Mouse (Mus musculus) lung, postnatal 10 days (tissue): Measurements from ENCODE around the gene Dnajc8.

Source experiments
- DNase-seq: peaks from one replicate; pipeline ENCODE4 v3.0.0; 2021

The Dnajc8 gene

GRCm38 (mm10) chr4:132535406-132536121 is at the start of gene Dnajc8:
TSS of gene Dnajc8 (plus strand) at chr4:132535550.
- peak; percentile 98 for DNase-seq

- no peak for DNase-seq
These were observed 46.8 kb upstream of the Dnajc8 start for GRCm38 (mm10) chr4:132488521-132488920.

GRCm38 (mm10) chr4:132488976-132489375 is 46.4 kb upstream of the Dnajc8 start:
- DNase-seq, result no peak

GRCm38 (mm10) chr4:132490273-132491010 is 44.9 kb upstream of the Dnajc8 start:
- no peak for DNase-seq

DNA sequence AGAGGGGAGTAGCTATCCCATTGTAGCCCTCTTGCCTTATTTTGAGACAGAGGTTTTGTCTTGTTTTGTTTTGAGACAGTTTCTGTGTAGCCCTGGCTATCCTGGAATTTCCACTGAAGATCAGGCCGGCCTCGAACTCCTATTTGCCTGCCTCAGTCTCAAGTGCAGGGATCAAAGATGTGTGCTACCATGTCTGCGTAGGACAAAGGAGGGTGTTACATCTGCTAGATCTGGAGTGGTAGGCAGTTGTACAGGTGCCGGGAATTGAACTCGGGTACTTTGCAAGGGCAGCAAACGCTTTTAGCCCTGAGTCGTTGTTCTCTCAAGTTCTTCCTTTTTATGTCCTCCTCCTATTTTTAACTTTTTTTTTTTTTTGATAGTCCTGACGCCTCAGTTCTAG is 44.3 kb upstream of the Dnajc8 start:
- no peak for DNase-seq

- peak; percentile 65 for DNase-seq
These were observed 43.6 kb upstream of the Dnajc8 start for GRCm38 (mm10) chr4:132491748-132492147.

- DNase-seq, result peak; percentile 65
These were observed 42.9 kb upstream of the Dnajc8 start for GRCm38 (mm10) chr4:132492178-132493060.

DNA sequence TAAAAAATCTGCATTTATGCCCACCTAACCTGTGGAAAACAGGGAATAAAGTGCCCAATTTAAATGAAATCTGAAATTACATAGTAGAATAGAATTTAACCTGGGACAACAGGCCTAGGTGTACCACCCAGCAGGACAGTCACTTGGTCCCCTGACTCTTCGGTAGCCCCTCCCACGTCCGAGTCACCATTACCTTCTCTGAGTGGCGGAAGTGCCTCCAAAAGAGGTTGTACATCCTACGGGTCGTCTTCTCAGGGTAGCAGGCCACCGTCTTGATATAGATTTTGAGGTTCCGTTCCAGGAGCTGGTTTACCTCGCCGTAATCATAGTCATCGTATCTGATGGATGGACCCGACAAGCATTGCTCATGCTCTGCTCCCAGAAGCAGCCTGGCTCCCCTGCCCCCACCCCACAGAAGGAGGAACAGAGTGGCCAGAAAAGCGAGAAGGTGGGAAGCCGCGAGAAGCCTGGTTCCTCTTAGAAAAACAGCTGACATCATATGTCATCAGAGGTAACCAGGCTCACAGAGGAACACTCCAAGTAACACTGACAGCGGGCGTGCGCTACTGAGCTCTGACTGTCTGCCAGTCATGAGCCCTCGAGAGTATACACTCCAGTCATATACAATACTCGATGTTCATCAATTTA is 41.0 kb upstream of the Dnajc8 start:
- DNase-seq, result peak; percentile 21

GRCm38 (mm10) chr4:132501639-132502038 is 33.7 kb upstream of the Dnajc8 start:
- no peak for DNase-seq

DNA sequence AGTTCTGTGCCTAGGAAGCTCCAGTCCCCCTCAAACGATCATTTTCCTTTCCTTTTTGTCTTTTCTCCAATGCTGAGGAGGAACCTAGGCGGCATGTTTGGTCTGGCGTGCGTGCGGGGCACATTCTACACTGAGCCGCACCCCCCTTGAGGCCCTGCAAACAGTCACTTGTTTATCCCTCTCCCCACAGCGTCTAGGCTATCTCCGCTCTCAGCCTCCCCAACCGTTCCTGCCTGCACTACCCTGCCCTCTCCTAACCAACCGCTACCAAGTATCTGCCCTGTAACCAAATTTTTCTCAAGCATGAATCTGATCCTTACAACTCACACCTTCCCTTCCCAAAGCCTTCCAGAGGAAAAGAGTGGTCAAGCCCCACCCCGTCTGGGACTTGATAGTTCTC is 32.0 kb upstream of the Dnajc8 start:
- no peak for DNase-seq

- no peak for DNase-seq
These were observed 30.2 kb upstream of the Dnajc8 start for GRCm38 (mm10) chr4:132505034-132505738.

DNA sequence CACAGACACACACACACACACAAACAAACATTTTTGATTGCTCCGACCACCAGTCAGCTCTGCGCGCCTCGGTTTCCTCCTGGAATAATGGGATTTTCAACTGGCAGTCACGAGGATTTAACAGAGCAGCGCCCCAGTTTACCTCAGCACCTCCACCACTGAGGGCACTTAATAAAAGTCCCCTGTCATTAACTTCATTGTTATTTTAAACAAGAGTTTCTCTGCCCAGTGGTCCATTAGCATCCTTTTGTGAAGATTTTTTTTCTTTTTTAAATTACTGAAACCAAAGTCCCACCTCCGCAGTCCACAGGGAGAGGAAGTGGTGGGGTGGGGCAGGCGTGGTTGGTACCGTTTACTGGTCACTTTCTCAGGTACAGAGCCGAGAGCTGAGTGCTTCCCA is 29.6 kb upstream of the Dnajc8 start:
- no peak for DNase-seq

DNA sequence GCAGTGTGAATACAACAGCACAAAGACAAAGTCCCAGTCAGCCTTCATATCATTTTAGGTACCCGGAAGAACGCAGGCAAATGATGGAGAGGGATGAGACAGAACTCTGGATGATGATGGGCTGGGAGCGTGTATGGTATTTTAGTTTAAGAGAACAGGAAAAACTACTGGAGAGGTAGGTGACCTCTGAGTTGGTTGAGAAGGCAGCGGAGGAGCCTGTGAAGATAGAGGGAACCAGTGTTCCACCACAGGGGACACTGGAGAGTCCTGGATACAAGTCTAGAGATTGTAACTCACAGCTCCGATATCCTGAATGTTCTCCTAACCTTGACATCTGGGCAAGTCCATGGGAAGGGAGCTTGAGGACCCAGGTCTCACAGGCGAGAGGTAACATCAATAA is 29.1 kb upstream of the Dnajc8 start:
- DNase-seq, result no peak

DNA sequence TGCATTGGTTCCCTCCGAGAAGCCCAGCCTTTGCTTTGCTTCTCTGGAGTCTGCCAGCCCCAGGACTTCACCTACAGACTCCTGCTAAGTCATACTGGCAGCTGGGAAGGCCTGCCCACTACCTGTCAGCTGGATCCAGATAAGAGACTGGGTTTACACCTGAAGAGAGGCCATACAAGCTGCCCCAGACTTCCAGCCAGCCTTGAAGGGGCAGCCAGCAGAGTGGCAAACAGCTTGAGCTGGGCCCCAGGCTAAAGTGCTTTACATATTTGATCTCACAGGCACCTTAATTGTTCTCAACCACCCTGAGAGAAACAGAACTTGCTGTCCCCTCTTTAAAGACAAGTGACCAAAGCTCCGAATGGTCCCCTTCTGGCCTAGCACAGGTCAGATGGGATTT is 28.1 kb upstream of the Dnajc8 start:
- DNase-seq, result peak; percentile 39

GRCm38 (mm10) chr4:132509621-132510296 is 25.6 kb upstream of the Dnajc8 start:
- peak; percentile 94 for DNase-seq

DNA sequence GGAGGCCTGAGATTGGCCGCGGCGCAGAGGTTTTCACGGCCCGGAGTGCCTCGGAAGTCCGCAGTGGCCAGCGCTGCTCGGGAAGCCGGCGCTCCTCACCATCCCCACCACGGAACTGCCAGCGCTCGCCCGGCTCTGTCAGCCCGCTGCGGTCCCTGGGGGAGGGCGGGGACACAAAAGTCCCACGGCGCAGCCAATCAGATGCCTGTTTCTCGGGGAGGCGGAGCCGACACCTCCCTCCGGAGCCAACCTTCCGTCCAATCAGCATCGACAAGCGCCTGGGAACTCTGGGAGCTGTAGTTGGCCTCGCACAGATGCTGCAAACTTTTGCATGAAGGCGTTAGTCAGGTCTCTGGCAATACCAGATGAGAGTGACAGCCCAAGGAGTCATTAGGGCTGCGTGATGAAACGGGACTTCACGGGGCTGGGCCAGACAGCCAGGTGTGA is 25.0 kb upstream of the Dnajc8 start, which contains the start of gene Sesn2:
Gene Sesn2 (minus strand): TSS at position 150 of the 447 bp plus-strand sequence.
- peak; percentile 99 for DNase-seq

GRCm38 (mm10) chr4:132512080-132512479 is 23.3 kb upstream of the Dnajc8 start:
- no peak for DNase-seq

GRCm38 (mm10) chr4:132513395-132514273 is 21.7 kb upstream of the Dnajc8 start:
- DNase-seq, result peak; percentile 44

DNA sequence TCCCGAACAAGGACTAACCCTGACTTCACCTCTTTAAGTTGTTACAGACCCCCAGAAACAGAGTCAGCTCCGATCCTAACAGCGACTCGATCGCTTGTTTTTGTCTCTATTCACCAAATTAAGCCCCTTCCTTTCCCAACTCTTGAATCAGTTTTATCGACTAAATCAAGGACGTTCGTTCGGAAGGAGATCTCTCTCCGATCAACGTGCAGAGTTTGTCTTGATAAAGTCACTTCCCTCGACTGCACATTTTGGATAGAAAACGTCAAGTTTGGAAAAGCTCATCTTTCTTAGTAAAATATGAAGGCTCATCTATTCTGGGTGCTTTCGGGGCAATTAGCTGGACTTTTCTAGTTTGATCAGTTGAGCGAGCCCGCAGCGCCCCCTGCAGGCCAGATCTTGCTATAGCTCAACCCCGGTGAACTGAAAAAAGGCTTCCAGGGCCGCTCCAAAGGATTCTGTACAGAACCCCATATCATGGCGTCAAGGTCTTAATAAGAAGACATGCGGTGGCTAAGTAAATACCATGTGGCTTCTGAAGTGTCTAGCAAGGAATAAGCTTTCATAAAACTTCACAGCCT is 20.7 kb upstream of the Dnajc8 start:
- DNase-seq, result peak; percentile 90
